Mouse (Mus musculus): ENCODE measurements around the gene Fopnl. TPM values are rescaled to one million over a fixed set of nuclear protein-coding genes. Genes with fewer than 3 reads are reported as not detected.

Gene Fopnl
- polyA plus RNA-seq, 1 experiment from 2014 or later: 174 TPM

GRCm38 (mm10) chr16:14312914-14313313, 4.3 kb downstream of the Fopnl start:
- DNase-seq (ENCODE audit: low spot score) (no peak), ATAC-seq (replicated peaks; ENCODE audit: low FRiP score) (no peak)
- H3K4me2 ChIP-seq (ENCODE audit: low read depth, low read length, severe bottlenecking): no peak overlapping the region
- H3K4me3 ChIP-seq (ENCODE audit: low read depth, low read length): no peak overlapping the region
- H3K27ac ChIP-seq (ENCODE audit: low read depth, low read length): no peak overlapping the region
- H3K36me3 ChIP-seq (ENCODE audit: control insufficient read depth, insufficient read depth, low read length): peaks cover 4% of the 10 kb centered on the region
- no peak overlapping the region for H3K9ac ChIP-seq (ENCODE audit: low read length)
- no peaks in the 10 kb centered on the region for H3K27me3 ChIP-seq (ENCODE audit: control insufficient read depth, insufficient read depth, low read length)
- H3K9me3 ChIP-seq (ENCODE audit: control insufficient read depth, low read length): no peaks in the 10 kb centered on the region
- WGBS: 90% methylated on average over 7 of the region's 7 CpGs
- H3K4me1 ChIP-seq (replicated peaks; ENCODE audit: control insufficient read depth, insufficient read depth, low read length): peaks cover 4% of the 10 kb centered on the region; the same call in 1 of the 2 replicates

- WGBS: 48% methylated on average over 6 of the region's 6 CpGs
- Histone ChIP-seq H3K36me3 (ENCODE audit: control insufficient read depth, insufficient read depth, low read length) (peaks cover 4% of the 10 kb centered on the region), H3K9ac (ENCODE audit: low read length) (no peak overlapping the region), H3K27ac (ENCODE audit: low read depth, low read length) (no peak overlapping the region), H3K4me1 (replicated peaks; ENCODE audit: control insufficient read depth, insufficient read depth, low read length) (0 out of 2 replicates have a peak, but pooled peaks cover 2% of the 10 kb centered on the region), H3K4me3 (ENCODE audit: low read depth, low read length) (no peak overlapping the region), H3K9me3 (ENCODE audit: control insufficient read depth, low read length) (no peaks in the 10 kb centered on the region), H3K4me2 (ENCODE audit: low read depth, low read length, severe bottlenecking) (no peak overlapping the region), H3K27me3 (ENCODE audit: control insufficient read depth, insufficient read depth, low read length) (no peaks in the 10 kb centered on the region)
- ATAC-seq (replicated peaks; ENCODE audit: low FRiP score) (no peak), DNase-seq (ENCODE audit: low spot score) (no peak)
Observed at GRCm38 (mm10) chr16:14311371-14311770, 5.8 kb downstream of the Fopnl start.

GRCm38 (mm10) chr16:14309833-14310232, 7.4 kb downstream of the Fopnl start:
- Histone ChIP-seq H3K9me3 (ENCODE audit: control insufficient read depth, low read length) (no peaks in the 10 kb centered on the region), H3K4me3 (ENCODE audit: low read depth, low read length) (no peak overlapping the region), H3K27ac (ENCODE audit: low read depth, low read length) (no peak overlapping the region), H3K27me3 (ENCODE audit: control insufficient read depth, insufficient read depth, low read length) (no peaks in the 10 kb centered on the region), H3K4me1 (replicated peaks; ENCODE audit: control insufficient read depth, insufficient read depth, low read length) (no peaks in the 10 kb centered on the region), H3K4me2 (ENCODE audit: low read depth, low read length, severe bottlenecking) (no peak overlapping the region), H3K36me3 (ENCODE audit: control insufficient read depth, insufficient read depth, low read length) (peaks cover 4% of the 10 kb centered on the region), H3K9ac (ENCODE audit: low read length) (no peak overlapping the region)
- ATAC-seq (replicated peaks; ENCODE audit: low FRiP score): no peak
- DNase-seq (ENCODE audit: low spot score): no peak
- WGBS: 93% methylated on average over 3 of the region's 3 CpGs

GRCm38 (mm10) chr16:14308245-14309073, 8.7 kb downstream of the Fopnl start:
- Histone ChIP-seq H3K27me3 (ENCODE audit: control insufficient read depth, insufficient read depth, low read length) (no peaks in the 10 kb centered on the region), H3K4me2 (ENCODE audit: low read depth, low read length, severe bottlenecking) (no peak overlapping the region), H3K4me3 (ENCODE audit: low read depth, low read length) (no peak overlapping the region), H3K27ac (ENCODE audit: low read depth, low read length) (no peak overlapping the region), H3K4me1 (replicated peaks; ENCODE audit: control insufficient read depth, insufficient read depth, low read length) (no peaks in the 10 kb centered on the region), H3K9ac (ENCODE audit: low read length) (no peak overlapping the region), H3K9me3 (ENCODE audit: control insufficient read depth, low read length) (no peaks in the 10 kb centered on the region), H3K36me3 (ENCODE audit: control insufficient read depth, insufficient read depth, low read length) (peaks cover 7% of the 10 kb centered on the region)
- ATAC-seq (replicated peaks; ENCODE audit: low FRiP score) (no peak), DNase-seq (ENCODE audit: low spot score) (no peak)
- WGBS: 90% methylated on average over 6 of the region's 6 CpGs

- H3K27me3 ChIP-seq (ENCODE audit: control insufficient read depth, insufficient read depth, low read length): no peaks in the 10 kb centered on the region
- 97% methylated on average over 1 of the region's 1 CpGs for WGBS
- H3K4me3 ChIP-seq (ENCODE audit: low read depth, low read length): no peak overlapping the region
- H3K4me1 ChIP-seq (replicated peaks; ENCODE audit: control insufficient read depth, insufficient read depth, low read length): no peaks in the 10 kb centered on the region
- no peak overlapping the region for H3K27ac ChIP-seq (ENCODE audit: low read depth, low read length)
- H3K9me3 ChIP-seq (ENCODE audit: control insufficient read depth, low read length): no peaks in the 10 kb centered on the region
- no peak overlapping the region for H3K4me2 ChIP-seq (ENCODE audit: low read depth, low read length, severe bottlenecking)
- no peak for ATAC-seq (replicated peaks; ENCODE audit: low FRiP score)
- no peak overlapping the region for H3K9ac ChIP-seq (ENCODE audit: low read length)
- peaks cover 2% of the 10 kb centered on the region; the same call in 1 of the 2 replicates for H3K36me3 ChIP-seq (ENCODE audit: control insufficient read depth, insufficient read depth, low read length)
- DNase-seq (ENCODE audit: low spot score): no peak
Observed at GRCm38 (mm10) chr16:14307373-14307772, 9.8 kb downstream of the Fopnl start.

- 94% methylated on average over 1 of the region's 1 CpGs for WGBS
- Histone ChIP-seq H3K9me3 (ENCODE audit: control insufficient read depth, low read length) (no peaks in the 10 kb centered on the region), H3K4me2 (ENCODE audit: low read depth, low read length, severe bottlenecking) (no peak overlapping the region), H3K27ac (ENCODE audit: low read depth, low read length) (no peak overlapping the region), H3K9ac (ENCODE audit: low read length) (no peak overlapping the region), H3K36me3 (ENCODE audit: control insufficient read depth, insufficient read depth, low read length) (peaks cover 2% of the 10 kb centered on the region; the same call in 1 of the 2 replicates), H3K4me3 (ENCODE audit: low read depth, low read length) (no peak overlapping the region), H3K27me3 (ENCODE audit: control insufficient read depth, insufficient read depth, low read length) (no peaks in the 10 kb centered on the region), H3K4me1 (replicated peaks; ENCODE audit: control insufficient read depth, insufficient read depth, low read length) (no peaks in the 10 kb centered on the region)
- DNase-seq (ENCODE audit: low spot score) (no peak), ATAC-seq (replicated peaks; ENCODE audit: low FRiP score) (no peak)
Observed at GRCm38 (mm10) chr16:14306451-14306850, 10.8 kb downstream of the Fopnl start.

GRCm38 (mm10) chr16:14304791-14305190, 12.4 kb downstream of the Fopnl start:
- DNase-seq (ENCODE audit: low spot score) (no peak), ATAC-seq (replicated peaks; ENCODE audit: low FRiP score) (no peak)
- Histone ChIP-seq H3K27ac (ENCODE audit: low read depth, low read length) (no peak overlapping the region), H3K4me3 (ENCODE audit: low read depth, low read length) (no peak overlapping the region), H3K36me3 (ENCODE audit: control insufficient read depth, insufficient read depth, low read length) (peaks cover 2% of the 10 kb centered on the region; the same call in 1 of the 2 replicates), H3K27me3 (ENCODE audit: control insufficient read depth, insufficient read depth, low read length) (no peaks in the 10 kb centered on the region), H3K9ac (ENCODE audit: low read length) (no peak overlapping the region), H3K4me2 (ENCODE audit: low read depth, low read length, severe bottlenecking) (no peak overlapping the region), H3K4me1 (replicated peaks; ENCODE audit: control insufficient read depth, insufficient read depth, low read length) (no peaks in the 10 kb centered on the region), H3K9me3 (ENCODE audit: control insufficient read depth, low read length) (no peaks in the 10 kb centered on the region)
- 90% methylated on average over 3 of the region's 3 CpGs for WGBS

GRCm38 (mm10) chr16:14303676-14304075, 13.5 kb downstream of the Fopnl start:
- Histone ChIP-seq H3K27ac (ENCODE audit: low read depth, low read length) (no peak overlapping the region), H3K4me2 (ENCODE audit: low read depth, low read length, severe bottlenecking) (no peak overlapping the region), H3K4me1 (replicated peaks; ENCODE audit: control insufficient read depth, insufficient read depth, low read length) (no peaks in the 10 kb centered on the region), H3K27me3 (ENCODE audit: control insufficient read depth, insufficient read depth, low read length) (no peaks in the 10 kb centered on the region), H3K36me3 (ENCODE audit: control insufficient read depth, insufficient read depth, low read length) (peaks cover 2% of the 10 kb centered on the region; the same call in 1 of the 2 replicates), H3K4me3 (ENCODE audit: low read depth, low read length) (no peak overlapping the region), H3K9ac (ENCODE audit: low read length) (no peak overlapping the region), H3K9me3 (ENCODE audit: control insufficient read depth, low read length) (no peaks in the 10 kb centered on the region)
- WGBS: 84% methylated on average over 7 of the region's 7 CpGs
- DNase-seq (ENCODE audit: low spot score): no peak
- no peak for ATAC-seq (replicated peaks; ENCODE audit: low FRiP score)

GRCm38 (mm10) chr16:14303148-14303547, 14.1 kb downstream of the Fopnl start:
- Histone ChIP-seq H3K9me3 (ENCODE audit: control insufficient read depth, low read length) (no peaks in the 10 kb centered on the region), H3K4me1 (replicated peaks; ENCODE audit: control insufficient read depth, insufficient read depth, low read length) (no peaks in the 10 kb centered on the region), H3K27ac (ENCODE audit: low read depth, low read length) (no peak overlapping the region), H3K27me3 (ENCODE audit: control insufficient read depth, insufficient read depth, low read length) (no peaks in the 10 kb centered on the region), H3K4me3 (ENCODE audit: low read depth, low read length) (no peak overlapping the region), H3K9ac (ENCODE audit: low read length) (no peak overlapping the region), H3K36me3 (ENCODE audit: control insufficient read depth, insufficient read depth, low read length) (peaks cover 2% of the 10 kb centered on the region; the same call in 1 of the 2 replicates), H3K4me2 (ENCODE audit: low read depth, low read length, severe bottlenecking) (no peak overlapping the region)
- WGBS: 92% methylated on average over 2 of the region's 2 CpGs
- DNase-seq (ENCODE audit: low spot score) (no peak), ATAC-seq (replicated peaks; ENCODE audit: low FRiP score) (no peak)

Measured in forebrain, embryonic 11.5 days (tissue).